Mouse (Mus musculus) midbrain, embryonic 15.5 days (tissue): Measurements from ENCODE around the gene E2f6. TPM values are rescaled to one million over a fixed set of nuclear protein-coding genes. Genes with fewer than 3 reads are reported as not detected.

Experiments
- ATAC-seq: fragments of 200-750 bp; cut with Nextera tagmentation; replicated peaks from 2 replicates; pipeline ENCODE4 v1.8.0; 2017; ENCODE audit warnings: moderate TSS enrichment
- H3K27ac ChIP-seq: fragments of 300-500 bp; sonication (generic); 2 replicates; pipeline ENCODE4 v1.5.1; 2015; ENCODE audit warnings: mild to moderate bottlenecking, inconsistent platforms
- H3K27me3 ChIP-seq: fragments of 300-500 bp; sonication (generic); replicated peaks from 2 replicates; pipeline ENCODE4 v1.6.1; 2015; ENCODE audit warnings: inconsistent platforms
- H3K36me3 ChIP-seq: fragments of 300-500 bp; sonication (generic); replicated peaks from 2 replicates; pipeline ENCODE4 v1.6.1; 2015; ENCODE audit warnings: inconsistent platforms
- H3K4me1 ChIP-seq: fragments of 300-500 bp; sonication (generic); 2 replicates; pipeline ENCODE4 v1.6.1; 2015; ENCODE audit warnings: inconsistent platforms
- H3K4me2 ChIP-seq: fragments of 300-500 bp; sonication (generic); 2 replicates; pipeline ENCODE4 v1.6.1; 2015; ENCODE audit warnings: inconsistent platforms, mild to moderate bottlenecking, moderate library complexity
- H3K4me3 ChIP-seq: fragments of 300-500 bp; sonication (generic); 2 replicates; pipeline ENCODE4 v1.5.1; 2015; ENCODE audit warnings: mild to moderate bottlenecking, inconsistent platforms
- H3K9ac ChIP-seq: fragments of 300-500 bp; sonication (generic); 2 replicates; pipeline ENCODE4 v1.6.1; 2015; ENCODE audit warnings: mild to moderate bottlenecking, inconsistent platforms
- H3K9me3 ChIP-seq: fragments of 300-500 bp; sonication (generic); 2 replicates; pipeline ENCODE4 v1.6.1; 2016; ENCODE audit warnings: inconsistent platforms
- WGBS: fragments of 180-500 bp; shearing (Covaris S2); methylation state at CpG from one replicate; pipeline ENCODE4 v1.1.7; 2015; ENCODE audit warnings: mixed read lengths; 5-methylcytosine and 5-hydroxymethylcytosine counted together
- polyA plus RNA-seq: library from polyadenylated mRNA; unstranded; fragments of >200 nt; fragmentation: Nextera tagmentation; extraction: Ambion mirVana; gene quantifications from 2 replicates; pipeline ENCODE4 v1.2.1, GENCODE M21; 2015

The E2f6 gene
- polyA plus RNA-seq, 1 experiment from 2014 or later, result 29.8 TPM

- Histone ChIP-seq H3K4me1 (peaks cover 21% of the 10 kb centered on the region), H3K9me3 (0 out of 2 replicates have a peak, but pooled peaks cover 2% of the 10 kb centered on the region), H3K36me3 (no peaks in the 10 kb centered on the region), H3K27ac (peak overlapping the region; percentile 95), H3K4me2 (peak overlapping the region; percentile 40), H3K27me3 (no peaks in the 10 kb centered on the region), H3K4me3 (no peak overlapping the region), H3K9ac (no peak overlapping the region)
- peak; percentile 77 for ATAC-seq
- 21% methylated on average over 2 of the region's 2 CpGs for WGBS
These were observed 45.5 kb downstream of the E2f6 start for GRCm38 (mm10) chr12:16856306-16856679.

- H3K4me2 ChIP-seq, result no peak overlapping the region
- H3K27me3 ChIP-seq, result no peaks in the 10 kb centered on the region
- H3K9me3 ChIP-seq, result 0 out of 2 replicates have a peak, but pooled peaks cover 2% of the 10 kb centered on the region
- H3K27ac ChIP-seq, result no peak overlapping the region
- peaks cover 21% of the 10 kb centered on the region for H3K4me1 ChIP-seq
- H3K36me3 ChIP-seq, result no peaks in the 10 kb centered on the region
- no peak for ATAC-seq
- no peak overlapping the region for H3K4me3 ChIP-seq
- 79% methylated on average over 4 of the region's 4 CpGs for WGBS
- no peak overlapping the region for H3K9ac ChIP-seq
These were observed 47.3 kb downstream of the E2f6 start for GRCm38 (mm10) chr12:16858081-16858480.

DNA sequence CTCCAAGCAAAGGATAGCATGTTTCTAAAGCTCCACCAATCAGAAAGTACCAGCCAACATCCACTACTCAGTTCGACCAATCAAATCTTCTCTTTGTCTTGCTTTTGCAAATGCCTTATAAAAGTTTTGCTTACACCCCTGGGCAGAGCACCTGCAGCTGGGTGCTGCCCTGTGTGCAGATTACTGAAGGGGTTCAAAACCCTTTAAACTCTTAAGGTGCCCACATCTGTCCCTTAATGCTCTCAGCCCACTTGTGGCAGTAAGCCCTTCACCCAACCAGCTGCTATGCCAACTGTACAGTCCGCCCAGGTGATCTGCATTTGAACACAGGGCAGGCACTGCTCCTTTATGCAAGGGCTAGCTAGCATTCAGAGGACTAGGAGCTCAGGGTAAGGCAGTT, 49.0 kb downstream of the E2f6 start:
- 0 out of 2 replicates have a peak, but pooled peaks cover 2% of the 10 kb centered on the region for H3K9me3 ChIP-seq
- ATAC-seq, result no peak
- peaks cover 21% of the 10 kb centered on the region for H3K4me1 ChIP-seq
- WGBS, result 89% methylated on average over 2 of the region's 2 CpGs
- H3K27ac ChIP-seq, result no peak overlapping the region
- no peaks in the 10 kb centered on the region for H3K27me3 ChIP-seq
- no peak overlapping the region for H3K9ac ChIP-seq
- no peak overlapping the region for H3K4me2 ChIP-seq
- no peak overlapping the region for H3K4me3 ChIP-seq
- H3K36me3 ChIP-seq, result no peaks in the 10 kb centered on the region

- 79% methylated on average over 1 of the region's 1 CpGs for WGBS
- H3K36me3 ChIP-seq, result no peaks in the 10 kb centered on the region
- H3K9me3 ChIP-seq, result 0 out of 2 replicates have a peak, but pooled peaks cover 2% of the 10 kb centered on the region
- ATAC-seq, result no peak
- H3K4me3 ChIP-seq, result no peak overlapping the region
- no peaks in the 10 kb centered on the region for H3K27me3 ChIP-seq
- H3K27ac ChIP-seq, result no peak overlapping the region
- no peak overlapping the region for H3K4me2 ChIP-seq
- H3K4me1 ChIP-seq, result peaks cover 16% of the 10 kb centered on the region; the same call in 1 of the 2 replicates
- H3K9ac ChIP-seq, result no peak overlapping the region
These were observed 49.8 kb downstream of the E2f6 start for GRCm38 (mm10) chr12:16860533-16860932.

DNA sequence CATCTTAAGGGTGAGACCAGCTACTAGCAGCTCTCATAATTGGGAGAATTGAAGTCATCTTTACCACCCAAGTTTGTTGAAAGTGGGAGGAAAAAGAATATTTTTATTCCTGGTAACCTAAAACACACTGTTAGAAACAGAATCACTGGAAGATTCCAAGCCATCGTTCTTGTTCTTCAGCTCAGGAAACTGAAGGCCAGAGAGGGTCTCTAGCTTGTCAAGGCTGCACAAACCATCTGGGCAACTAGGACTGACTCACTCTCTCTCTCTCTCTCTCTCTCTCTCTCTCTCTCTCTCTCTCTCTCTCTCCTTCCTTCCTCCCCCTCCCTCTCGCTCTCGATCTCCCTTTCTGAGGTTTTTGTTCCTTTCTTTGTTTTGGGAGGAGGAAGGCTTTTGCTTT, 50.2 kb downstream of the E2f6 start:
- Histone ChIP-seq H3K27ac (no peak overlapping the region), H3K36me3 (no peaks in the 10 kb centered on the region), H3K9ac (no peak overlapping the region), H3K9me3 (0 out of 2 replicates have a peak, but pooled peaks cover 2% of the 10 kb centered on the region), H3K27me3 (no peaks in the 10 kb centered on the region), H3K4me1 (peaks cover 11% of the 10 kb centered on the region; the same call in 1 of the 2 replicates), H3K4me3 (no peak overlapping the region), H3K4me2 (no peak overlapping the region)
- WGBS, result 68% methylated on average over 3 of the region's 3 CpGs
- ATAC-seq, result no peak

- ATAC-seq, result no peak
- H3K27ac ChIP-seq, result no peak overlapping the region
- 88% methylated on average over 4 of the region's 4 CpGs for WGBS
- H3K36me3 ChIP-seq, result no peaks in the 10 kb centered on the region
- no peak overlapping the region for H3K4me2 ChIP-seq
- H3K9me3 ChIP-seq, result no peaks in the 10 kb centered on the region
- H3K27me3 ChIP-seq, result no peaks in the 10 kb centered on the region
- no peak overlapping the region for H3K9ac ChIP-seq
- no peak overlapping the region for H3K4me3 ChIP-seq
- no peaks in the 10 kb centered on the region for H3K4me1 ChIP-seq
These were observed 53.7 kb downstream of the E2f6 start for GRCm38 (mm10) chr12:16864477-16864876.

- ATAC-seq, result no peak
- Histone ChIP-seq H3K4me2 (no peak overlapping the region), H3K36me3 (no peaks in the 10 kb centered on the region), H3K27me3 (no peaks in the 10 kb centered on the region), H3K4me3 (no peak overlapping the region), H3K4me1 (no peaks in the 10 kb centered on the region), H3K27ac (no peak overlapping the region), H3K9me3 (no peaks in the 10 kb centered on the region), H3K9ac (no peak overlapping the region)
- 80% methylated on average over 3 of the region's 3 CpGs for WGBS
These were observed 55.1 kb downstream of the E2f6 start for GRCm38 (mm10) chr12:16865871-16866270.

GRCm38 (mm10) chr12:16866460-16866859, 55.7 kb downstream of the E2f6 start:
- Histone ChIP-seq H3K27ac (no peak overlapping the region), H3K36me3 (no peaks in the 10 kb centered on the region), H3K4me3 (no peak overlapping the region), H3K9ac (no peak overlapping the region), H3K4me1 (no peaks in the 10 kb centered on the region), H3K9me3 (no peaks in the 10 kb centered on the region), H3K27me3 (no peaks in the 10 kb centered on the region), H3K4me2 (no peak overlapping the region)
- no peak for ATAC-seq
- WGBS, result 79% methylated on average over 3 of the region's 3 CpGs

DNA sequence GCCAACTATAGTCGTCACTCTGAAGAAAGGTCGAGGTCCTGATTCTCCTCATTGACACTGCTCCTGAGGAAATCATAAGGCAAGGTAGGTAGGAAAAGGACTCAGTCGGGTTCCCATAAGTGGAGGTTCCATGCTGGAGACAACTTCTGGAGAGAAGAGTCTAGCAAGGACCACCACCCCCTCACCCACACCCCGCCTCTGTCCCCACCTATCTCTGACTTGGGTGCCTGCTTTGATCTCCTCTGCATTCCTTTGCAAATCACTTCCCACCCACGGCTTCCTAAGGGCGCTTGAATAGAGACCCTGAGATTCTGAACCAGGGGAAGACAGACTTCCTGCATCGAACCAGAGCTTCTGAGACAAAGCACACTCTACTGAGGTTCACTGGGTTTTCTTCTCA, 56.5 kb downstream of the E2f6 start:
- H3K9ac ChIP-seq, result no peak overlapping the region
- no peak overlapping the region for H3K4me3 ChIP-seq
- H3K4me2 ChIP-seq, result no peak overlapping the region
- H3K27me3 ChIP-seq, result no peaks in the 10 kb centered on the region
- H3K4me1 ChIP-seq, result no peaks in the 10 kb centered on the region
- no peaks in the 10 kb centered on the region for H3K9me3 ChIP-seq
- WGBS, result 69% methylated on average over 7 of the region's 7 CpGs
- no peaks in the 10 kb centered on the region for H3K36me3 ChIP-seq
- no peak for ATAC-seq
- H3K27ac ChIP-seq, result no peak overlapping the region

- H3K27ac ChIP-seq, result no peak overlapping the region
- no peaks in the 10 kb centered on the region for H3K4me1 ChIP-seq
- 75% methylated on average over 6 of the region's 6 CpGs for WGBS
- no peak overlapping the region for H3K4me3 ChIP-seq
- H3K4me2 ChIP-seq, result no peak overlapping the region
- H3K27me3 ChIP-seq, result no peaks in the 10 kb centered on the region
- no peaks in the 10 kb centered on the region for H3K9me3 ChIP-seq
- H3K36me3 ChIP-seq, result no peaks in the 10 kb centered on the region
- no peak overlapping the region for H3K9ac ChIP-seq
- ATAC-seq, result no peak
These were observed 57.9 kb downstream of the E2f6 start for GRCm38 (mm10) chr12:16868618-16869017.

DNA sequence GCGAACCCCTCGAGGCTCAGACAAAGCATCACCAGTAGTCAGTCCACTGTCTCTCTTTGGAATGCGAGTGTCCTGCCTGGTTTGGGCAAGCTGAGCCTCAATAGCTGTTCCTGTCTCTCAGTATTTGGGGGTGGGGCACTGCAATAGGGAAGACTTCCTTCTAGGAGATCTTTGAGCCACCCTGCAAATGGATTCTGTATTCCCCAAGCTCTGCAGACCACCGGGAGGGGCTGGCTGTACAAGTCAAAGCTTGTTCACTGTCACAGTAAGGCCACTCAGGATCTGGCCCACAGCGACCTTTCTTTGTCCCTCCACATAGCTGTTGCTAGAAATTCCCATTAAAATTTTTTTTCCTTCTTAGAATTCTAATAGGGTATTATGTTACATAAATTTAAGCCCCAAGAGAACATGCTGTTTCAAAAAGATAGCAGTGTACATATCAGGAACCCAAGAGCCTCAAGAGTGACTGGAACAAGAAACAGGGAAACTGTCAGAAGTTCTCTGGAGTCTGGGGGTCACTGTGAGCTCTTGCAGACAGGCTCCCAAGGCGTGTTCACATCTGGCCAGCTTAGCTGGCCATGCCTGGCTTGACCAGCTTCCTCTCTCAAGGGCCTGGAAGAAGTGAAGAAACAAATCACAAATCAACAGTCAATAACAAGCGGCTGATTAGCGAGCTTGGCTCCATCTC, 58.5 kb downstream of the E2f6 start:
- 72% methylated on average over 8 of the region's 8 CpGs for WGBS

GRCm38 (mm10) chr12:16869870-16870404, 59.2 kb downstream of the E2f6 start:
- ATAC-seq, result no peak
- no peak overlapping the region for H3K9ac ChIP-seq
- 57% methylated on average over 9 of the region's 9 CpGs for WGBS

More for the DNA sequence above, 58.5 kb downstream of the E2f6 start:
- no peak for ATAC-seq
- Histone ChIP-seq H3K9me3 (no peaks in the 10 kb centered on the region), H3K4me1 (no peaks in the 10 kb centered on the region), H3K27me3 (no peaks in the 10 kb centered on the region), H3K27ac (no peak overlapping the region), H3K4me2 (no peak overlapping the region), H3K9ac (no peak overlapping the region), H3K4me3 (no peak overlapping the region), H3K36me3 (no peaks in the 10 kb centered on the region)

More at GRCm38 (mm10) chr12:16869870-16870404, 59.2 kb downstream of the E2f6 start:
- Histone ChIP-seq H3K4me3 (no peak overlapping the region), H3K4me2 (no peak overlapping the region), H3K27ac (no peak overlapping the region), H3K36me3 (no peaks in the 10 kb centered on the region), H3K4me1 (no peaks in the 10 kb centered on the region), H3K9me3 (no peaks in the 10 kb centered on the region), H3K27me3 (no peaks in the 10 kb centered on the region)
